Mouse (Mus musculus): ENCODE measurements at regions not wholly inside any gene's neighbourhood (a gene's known extent, or its start where the extent isn't known, plus 50 kb on each side); places are given as distances from the start of the nearest gene placed in this dataset.

DNA sequence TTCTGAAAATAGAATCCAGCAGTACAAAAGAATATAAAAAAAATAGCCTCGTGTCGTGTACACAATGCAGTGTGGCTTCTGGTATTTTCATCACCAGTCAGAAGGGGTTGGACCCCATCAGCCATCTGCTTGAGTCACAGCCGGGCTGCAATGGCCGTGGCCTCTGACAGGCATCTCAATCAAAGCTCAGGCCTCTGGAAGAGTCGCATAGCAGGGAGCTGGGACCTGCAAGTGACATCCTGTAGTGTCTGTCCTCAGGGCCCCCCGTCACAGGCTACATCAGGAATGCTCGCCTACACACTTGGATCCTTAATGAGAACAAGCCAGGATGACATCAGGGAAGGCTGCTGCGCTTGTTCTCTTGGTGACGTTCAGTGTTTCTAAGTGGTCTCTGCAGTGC is 226.1 kb upstream of the Adra1b start:
- Histone ChIP-seq H3K4me3 (ENCODE audit: low read depth, low read length) (no peak overlapping the region), H3K4me1 (replicated peaks; ENCODE audit: control insufficient read depth, insufficient read depth, low read length) (no peaks in the 10 kb centered on the region), H3K27me3 (ENCODE audit: control insufficient read depth, insufficient read depth, low read length) (no peaks in the 10 kb centered on the region), H3K27ac (ENCODE audit: low read depth, low read length) (no peak overlapping the region), H3K4me2 (replicated peaks; ENCODE audit: low read depth, low read length) (no peak overlapping the region), H3K36me3 (ENCODE audit: control insufficient read depth, insufficient read depth, low read length) (no peaks in the 10 kb centered on the region), H3K9me3 (ENCODE audit: control insufficient read depth, low read length) (no peaks in the 10 kb centered on the region), H3K9ac (ENCODE audit: low read depth, low read length) (no peak overlapping the region)
- DNase-seq (ENCODE audit: low spot score) (peak; percentile 10), ATAC-seq (ENCODE audit: low FRiP score) (peak; percentile 61)
- WGBS, result 62% methylated on average over 9 of the region's 9 CpGs

DNA sequence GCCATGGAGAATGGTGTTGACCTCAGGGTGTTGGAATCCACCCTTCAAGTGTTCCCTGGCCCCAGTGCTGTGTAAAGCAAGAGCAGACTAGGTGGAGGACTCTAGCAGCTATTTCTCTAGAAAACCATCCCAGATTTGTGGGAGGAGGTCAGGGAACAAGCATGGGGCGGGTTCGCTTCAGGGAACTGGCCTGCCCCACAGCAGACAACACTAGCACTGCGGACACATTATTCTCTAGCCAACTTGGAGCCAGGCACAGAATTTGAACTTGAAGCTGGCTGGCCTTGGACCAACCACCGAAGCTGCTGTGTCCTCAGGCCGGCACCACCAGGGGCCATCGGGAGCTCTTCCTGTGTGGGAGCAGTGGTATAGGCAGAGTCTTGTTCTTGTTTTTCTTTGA is 227.5 kb upstream of the Adra1b start:
- WGBS, result 91% methylated on average over 6 of the region's 6 CpGs

DNA sequence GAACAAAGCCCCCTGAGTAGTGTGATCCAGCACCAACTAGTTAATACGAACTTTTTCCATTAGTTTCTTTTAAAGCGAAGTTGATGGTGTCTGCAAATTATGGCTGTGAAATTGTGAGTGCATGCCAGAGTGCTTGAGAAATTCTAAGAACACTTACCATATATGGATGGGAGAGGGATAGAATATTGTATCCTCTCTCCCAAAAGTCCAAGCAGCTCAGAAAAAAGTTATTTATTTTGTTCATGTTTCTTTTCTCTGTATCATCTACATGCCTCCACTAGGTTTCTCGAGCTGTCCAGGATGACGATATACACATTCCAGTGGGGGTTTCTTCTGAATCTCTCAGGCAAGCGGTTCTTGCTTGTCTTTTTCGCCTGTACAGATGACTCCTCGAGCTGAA is 232.2 kb upstream of the Adra1b start:
- WGBS, result 73% methylated on average over 7 of the region's 7 CpGs
- no peaks in the 10 kb centered on the region for H3K9me3 ChIP-seq (ENCODE audit: control insufficient read depth, low read length)
- no peak overlapping the region for H3K27ac ChIP-seq (ENCODE audit: low read depth, low read length)
- no peak overlapping the region for H3K9ac ChIP-seq (ENCODE audit: low read depth, low read length)
- H3K4me2 ChIP-seq (replicated peaks; ENCODE audit: low read depth, low read length), result no peak overlapping the region
- no peaks in the 10 kb centered on the region for H3K27me3 ChIP-seq (ENCODE audit: control insufficient read depth, insufficient read depth, low read length)
- H3K4me1 ChIP-seq (replicated peaks; ENCODE audit: control insufficient read depth, insufficient read depth, low read length), result no peaks in the 10 kb centered on the region
- H3K36me3 ChIP-seq (ENCODE audit: control insufficient read depth, insufficient read depth, low read length), result no peaks in the 10 kb centered on the region
- ATAC-seq (ENCODE audit: low FRiP score), result no peak
- DNase-seq (ENCODE audit: low spot score), result no peak
- H3K4me3 ChIP-seq (ENCODE audit: low read depth, low read length), result no peak overlapping the region

More for the DNA sequence above, 227.5 kb upstream of the Adra1b start:
- H3K36me3 ChIP-seq (ENCODE audit: control insufficient read depth, insufficient read depth, low read length), result no peaks in the 10 kb centered on the region
- no peaks in the 10 kb centered on the region for H3K9me3 ChIP-seq (ENCODE audit: control insufficient read depth, low read length)
- no peak overlapping the region for H3K4me2 ChIP-seq (replicated peaks; ENCODE audit: low read depth, low read length)
- H3K4me3 ChIP-seq (ENCODE audit: low read depth, low read length), result no peak overlapping the region
- no peak for ATAC-seq (ENCODE audit: low FRiP score)
- no peaks in the 10 kb centered on the region for H3K4me1 ChIP-seq (replicated peaks; ENCODE audit: control insufficient read depth, insufficient read depth, low read length)
- no peaks in the 10 kb centered on the region for H3K27me3 ChIP-seq (ENCODE audit: control insufficient read depth, insufficient read depth, low read length)
- no peak for DNase-seq (ENCODE audit: low spot score)
- no peak overlapping the region for H3K9ac ChIP-seq (ENCODE audit: low read depth, low read length)
- no peak overlapping the region for H3K27ac ChIP-seq (ENCODE audit: low read depth, low read length)

DNA sequence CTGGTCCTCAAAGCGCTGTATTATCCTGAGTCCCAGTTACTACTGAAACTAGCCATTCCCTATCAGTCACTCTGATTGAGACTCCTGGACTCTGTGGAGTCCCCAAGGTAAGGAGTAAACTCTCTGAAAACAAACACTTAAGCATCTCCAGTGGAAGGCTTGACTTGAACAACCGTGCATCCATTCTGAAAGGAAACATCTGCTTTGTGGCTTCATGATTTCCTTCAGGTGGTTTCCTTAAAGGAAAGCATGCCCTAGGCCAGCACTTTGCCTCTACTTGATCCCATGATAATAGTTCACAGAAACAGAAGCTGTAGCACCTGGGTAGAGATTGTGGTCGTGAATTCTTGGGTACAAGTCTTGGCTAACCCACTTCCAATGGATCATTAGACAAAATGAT is 235.0 kb upstream of the Adra1b start:
- no peak overlapping the region for H3K27ac ChIP-seq (ENCODE audit: low read depth, low read length)
- H3K4me1 ChIP-seq (replicated peaks; ENCODE audit: control insufficient read depth, insufficient read depth, low read length), result no peaks in the 10 kb centered on the region
- no peak for DNase-seq (ENCODE audit: low spot score)
- H3K9me3 ChIP-seq (ENCODE audit: control insufficient read depth, low read length), result no peaks in the 10 kb centered on the region
- WGBS, result 87% methylated on average over 3 of the region's 3 CpGs
- H3K36me3 ChIP-seq (ENCODE audit: control insufficient read depth, insufficient read depth, low read length), result no peaks in the 10 kb centered on the region
- no peak overlapping the region for H3K4me2 ChIP-seq (replicated peaks; ENCODE audit: low read depth, low read length)
- H3K27me3 ChIP-seq (ENCODE audit: control insufficient read depth, insufficient read depth, low read length), result no peaks in the 10 kb centered on the region
- no peak overlapping the region for H3K4me3 ChIP-seq (ENCODE audit: low read depth, low read length)
- no peak for ATAC-seq (ENCODE audit: low FRiP score)
- no peak overlapping the region for H3K9ac ChIP-seq (ENCODE audit: low read depth, low read length)

DNA sequence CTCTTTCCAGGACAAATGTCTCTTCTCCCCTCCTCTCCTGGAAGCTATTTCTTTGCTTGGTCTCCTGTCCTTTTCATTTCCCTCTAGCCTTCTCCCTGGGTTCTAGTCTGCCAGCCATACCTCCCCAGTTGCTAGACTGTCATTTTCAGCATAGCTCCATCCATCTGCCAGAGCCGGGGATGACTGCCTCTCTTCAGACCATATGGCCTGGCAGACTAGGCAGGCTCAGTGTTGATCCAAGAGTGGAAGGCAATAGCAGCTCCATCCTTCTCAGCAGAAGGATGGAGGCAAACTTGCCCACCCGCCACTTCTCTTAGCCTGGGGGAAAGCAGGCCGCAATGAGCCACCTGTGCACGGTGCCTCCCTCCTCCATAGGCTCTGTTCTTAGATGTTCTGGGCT is 242.0 kb upstream of the Adra1b start:
- Histone ChIP-seq H3K27ac (ENCODE audit: low read depth, low read length) (no peak overlapping the region), H3K4me2 (replicated peaks; ENCODE audit: low read depth, low read length) (no peak overlapping the region), H3K4me3 (ENCODE audit: low read depth, low read length) (no peak overlapping the region), H3K4me1 (replicated peaks; ENCODE audit: control insufficient read depth, insufficient read depth, low read length) (no peaks in the 10 kb centered on the region), H3K36me3 (ENCODE audit: control insufficient read depth, insufficient read depth, low read length) (no peaks in the 10 kb centered on the region), H3K9ac (ENCODE audit: low read depth, low read length) (no peak overlapping the region), H3K27me3 (ENCODE audit: control insufficient read depth, insufficient read depth, low read length) (no peaks in the 10 kb centered on the region), H3K9me3 (ENCODE audit: control insufficient read depth, low read length) (no peaks in the 10 kb centered on the region)
- DNase-seq (ENCODE audit: low spot score), result no peak
- no peak for ATAC-seq (ENCODE audit: low FRiP score)
- WGBS, result 89% methylated on average over 4 of the region's 4 CpGs

DNA sequence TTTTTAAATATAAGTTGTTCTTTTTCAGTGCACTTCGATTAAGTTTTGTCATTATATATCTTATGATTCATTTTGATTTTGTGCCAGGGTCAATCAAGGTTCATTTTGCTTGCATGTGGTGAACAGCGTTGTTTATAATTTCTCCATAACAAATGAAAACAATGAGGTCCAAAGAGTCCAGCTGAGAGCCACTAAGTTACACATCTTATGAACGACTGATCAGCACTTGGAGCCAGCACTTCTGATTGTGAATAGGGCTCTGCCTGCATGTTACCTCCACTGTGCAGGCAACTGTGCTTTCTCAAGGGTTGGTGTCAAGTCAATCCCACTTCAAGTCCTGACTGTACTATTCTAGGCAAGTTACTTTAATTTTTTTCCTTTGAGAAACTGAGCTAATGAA is 243.5 kb upstream of the Adra1b start:
- Histone ChIP-seq H3K36me3 (ENCODE audit: control insufficient read depth, insufficient read depth, low read length) (no peaks in the 10 kb centered on the region), H3K27me3 (ENCODE audit: control insufficient read depth, insufficient read depth, low read length) (no peaks in the 10 kb centered on the region), H3K9ac (ENCODE audit: low read depth, low read length) (no peak overlapping the region), H3K4me2 (replicated peaks; ENCODE audit: low read depth, low read length) (no peak overlapping the region), H3K4me3 (ENCODE audit: low read depth, low read length) (no peak overlapping the region), H3K27ac (ENCODE audit: low read depth, low read length) (no peak overlapping the region), H3K9me3 (ENCODE audit: control insufficient read depth, low read length) (no peaks in the 10 kb centered on the region), H3K4me1 (replicated peaks; ENCODE audit: control insufficient read depth, insufficient read depth, low read length) (no peaks in the 10 kb centered on the region)
- ATAC-seq (ENCODE audit: low FRiP score) (no peak), DNase-seq (ENCODE audit: low spot score) (no peak)
- 82% methylated on average over 3 of the region's 3 CpGs for WGBS

DNA sequence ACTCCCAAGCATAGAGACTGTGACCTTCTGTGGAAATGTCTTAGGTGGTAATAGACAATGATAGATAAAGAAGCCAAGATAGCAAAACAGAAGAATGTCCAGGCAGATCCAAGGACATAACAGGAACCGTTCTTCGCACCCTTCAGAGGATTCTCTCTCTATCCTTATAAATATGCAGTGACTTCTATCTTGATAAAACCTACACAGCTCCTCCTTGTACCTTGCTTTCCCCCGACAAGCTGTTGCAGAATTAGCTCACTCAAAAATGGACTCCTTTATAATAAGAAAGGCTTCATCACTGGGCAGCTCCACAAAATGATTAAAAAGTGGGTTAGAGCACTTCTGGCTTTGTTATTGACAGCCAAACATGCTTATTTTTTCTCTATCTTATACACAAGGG is 245.4 kb upstream of the Adra1b start:
- Histone ChIP-seq H3K36me3 (ENCODE audit: control insufficient read depth, insufficient read depth, low read length) (no peaks in the 10 kb centered on the region), H3K27me3 (ENCODE audit: control insufficient read depth, insufficient read depth, low read length) (no peaks in the 10 kb centered on the region), H3K9me3 (ENCODE audit: control insufficient read depth, low read length) (no peaks in the 10 kb centered on the region), H3K27ac (ENCODE audit: low read depth, low read length) (no peak overlapping the region), H3K4me3 (ENCODE audit: low read depth, low read length) (no peak overlapping the region), H3K9ac (ENCODE audit: low read depth, low read length) (no peak overlapping the region), H3K4me1 (replicated peaks; ENCODE audit: control insufficient read depth, insufficient read depth, low read length) (no peaks in the 10 kb centered on the region), H3K4me2 (replicated peaks; ENCODE audit: low read depth, low read length) (no peak overlapping the region)
- ATAC-seq (ENCODE audit: low FRiP score), result no peak
- 95% methylated on average over 3 of the region's 3 CpGs for WGBS
- DNase-seq (ENCODE audit: low spot score), result no peak

DNA sequence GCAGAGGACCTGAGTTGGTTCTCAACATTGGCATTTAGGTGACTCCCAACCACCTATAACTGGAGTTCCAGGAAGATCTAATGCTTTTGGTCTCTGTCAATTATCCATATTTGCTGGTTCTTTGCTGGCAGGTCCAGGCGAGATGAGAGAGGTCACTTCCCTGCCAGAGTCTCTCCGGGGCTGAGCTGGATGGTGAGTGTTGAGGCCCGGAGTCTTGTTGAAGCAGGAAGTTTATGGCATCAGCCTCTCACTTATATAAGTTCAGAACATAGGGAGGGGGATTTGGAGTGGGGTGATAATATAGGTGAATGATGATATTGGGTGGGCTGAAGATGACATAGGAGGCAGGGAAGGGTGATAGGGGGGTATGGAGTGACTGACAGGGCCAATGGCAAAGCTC is 246.3 kb upstream of the Il12b start:
- no peak overlapping the region for H3K9ac ChIP-seq (ENCODE audit: low read depth, low read length)
- DNase-seq (ENCODE audit: low spot score), result no peak
- H3K4me1 ChIP-seq (replicated peaks; ENCODE audit: control insufficient read depth, insufficient read depth, low read length), result no peaks in the 10 kb centered on the region
- ATAC-seq (ENCODE audit: low FRiP score), result no peak
- H3K36me3 ChIP-seq (ENCODE audit: control insufficient read depth, insufficient read depth, low read length), result no peaks in the 10 kb centered on the region
- no peaks in the 10 kb centered on the region for H3K27me3 ChIP-seq (ENCODE audit: control insufficient read depth, insufficient read depth, low read length)
- no peak overlapping the region for H3K4me2 ChIP-seq (replicated peaks; ENCODE audit: low read depth, low read length)
- WGBS, result 83% methylated on average over 3 of the region's 3 CpGs
- H3K4me3 ChIP-seq (ENCODE audit: low read depth, low read length), result no peak overlapping the region
- no peaks in the 10 kb centered on the region for H3K9me3 ChIP-seq (ENCODE audit: control insufficient read depth, low read length)
- no peak overlapping the region for H3K27ac ChIP-seq (ENCODE audit: low read depth, low read length)

DNA sequence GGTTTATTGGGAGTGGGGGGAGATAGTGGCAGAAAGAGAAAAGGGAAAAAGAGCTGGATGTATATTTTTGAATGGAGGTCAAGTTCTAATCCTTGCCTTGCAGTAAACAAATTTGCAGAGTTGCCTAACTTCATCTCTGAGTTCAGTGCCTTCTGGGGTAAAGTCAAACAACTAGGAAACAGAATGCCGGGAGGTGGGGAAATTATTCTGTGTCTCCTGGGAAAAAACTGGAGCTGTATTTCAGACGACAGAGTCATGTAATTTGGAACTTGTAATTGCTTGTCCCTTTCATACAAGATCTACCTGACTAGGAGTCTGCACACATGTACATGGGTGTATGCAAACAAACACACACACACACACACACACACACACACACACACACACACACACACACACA is 244.3 kb upstream of the Il12b start:
- 77% methylated on average over 2 of the region's 2 CpGs for WGBS
- Histone ChIP-seq H3K4me3 (ENCODE audit: low read depth, low read length) (no peak overlapping the region), H3K9ac (ENCODE audit: low read depth, low read length) (no peak overlapping the region), H3K9me3 (ENCODE audit: control insufficient read depth, low read length) (no peaks in the 10 kb centered on the region), H3K27me3 (ENCODE audit: control insufficient read depth, insufficient read depth, low read length) (no peaks in the 10 kb centered on the region), H3K4me2 (replicated peaks; ENCODE audit: low read depth, low read length) (no peak overlapping the region), H3K4me1 (replicated peaks; ENCODE audit: control insufficient read depth, insufficient read depth, low read length) (no peaks in the 10 kb centered on the region), H3K36me3 (ENCODE audit: control insufficient read depth, insufficient read depth, low read length) (no peaks in the 10 kb centered on the region), H3K27ac (ENCODE audit: low read depth, low read length) (no peak overlapping the region)
- ATAC-seq (ENCODE audit: low FRiP score) (no peak), DNase-seq (ENCODE audit: low spot score) (no peak)
